Mouse (Mus musculus): ENCODE data around the gene Cys1.
A peak's percentile ranks its signal among the peaks of the same experiment; 100 is the strongest.

Cys1 gene

GRCm38 (mm10) chr12:24697484-24698204 is 16.0 kb upstream of the Cys1 start:
- DNase-seq (ENCODE audit: low spot score in 2 of 2): no peak

- DNase-seq (ENCODE audit: low spot score in 2 of 2): peak; percentile 72 to 88
Observed at GRCm38 (mm10) chr12:24696500-24697483, 15.2 kb upstream of the Cys1 start.

GRCm38 (mm10) chr12:24690351-24690750 is 8.7 kb upstream of the Cys1 start:
- no peak for DNase-seq (ENCODE audit: low spot score in 2 of 2)

- no peak for DNase-seq (ENCODE audit: low spot score in 2 of 2)
Observed at GRCm38 (mm10) chr12:24686696-24687346, 5.2 kb upstream of the Cys1 start.

GRCm38 (mm10) chr12:24686038-24686695 is 4.6 kb upstream of the Cys1 start:
- DNase-seq (ENCODE audit: low spot score in 2 of 2): no peak

GRCm38 (mm10) chr12:24683461-24683860 is 1.8 kb upstream of the Cys1 start:
- no peak for DNase-seq (ENCODE audit: low spot score in 2 of 2)

- no peak for DNase-seq (ENCODE audit: low spot score in 2 of 2)
Observed at GRCm38 (mm10) chr12:24682563-24682962, 950 bp upstream of the Cys1 start.

- peak; percentile 26 to 59 for DNase-seq (ENCODE audit: low spot score in 2 of 2)
Observed at GRCm38 (mm10) chr12:24680492-24681285, 924 bp downstream of the Cys1 start.

- peak; percentile 41 to 60 for DNase-seq (ENCODE audit: low spot score in 2 of 2)
Observed at GRCm38 (mm10) chr12:24680096-24680491, 1.5 kb downstream of the Cys1 start.

- DNase-seq (ENCODE audit: low spot score in 2 of 2): no peak
Observed at GRCm38 (mm10) chr12:24662131-24662530, 19.5 kb downstream of the Cys1 start.

- DNase-seq (ENCODE audit: low spot score in 2 of 2): no peak
Observed at GRCm38 (mm10) chr12:24661100-24661499, 20.5 kb downstream of the Cys1 start.

- DNase-seq (ENCODE audit: low spot score in 2 of 2): no peak
Observed at GRCm38 (mm10) chr12:24659923-24660322, 21.7 kb downstream of the Cys1 start.

- no peak for DNase-seq (ENCODE audit: low spot score in 2 of 2)
Observed at GRCm38 (mm10) chr12:24658998-24659397, 22.6 kb downstream of the Cys1 start.

GRCm38 (mm10) chr12:24656436-24656835 is 25.2 kb downstream of the Cys1 start:
- DNase-seq (ENCODE audit: low spot score in 2 of 2): no peak

- DNase-seq (ENCODE audit: low spot score in 2 of 2): no peak
Observed at GRCm38 (mm10) chr12:24654065-24654862, 27.3 kb downstream of the Cys1 start.

- DNase-seq (ENCODE audit: low spot score in 2 of 2): peak; percentile 95 to 99
Observed at GRCm38 (mm10) chr12:24651642-24652342, 29.8 kb downstream of the Cys1 start.

GRCm38 (mm10) chr12:24651063-24651557 is 30.5 kb downstream of the Cys1 start, which contains the start of gene Klf11:
Klf11 (plus strand) TSS chr12:24651274.
- peak; percentile 98 to 99 for DNase-seq (ENCODE audit: low spot score in 2 of 2)

- DNase-seq (ENCODE audit: low spot score in 2 of 2): no peak
Observed at GRCm38 (mm10) chr12:24650415-24651062, 31.1 kb downstream of the Cys1 start.
